Mouse (Mus musculus) lung, embryonic 16.5 days (tissue): Measurements from ENCODE around the gene Vmn1r85. TPM values are rescaled to one million over a fixed set of nuclear protein-coding genes. Genes with fewer than 3 reads are reported as not detected.
"Not testable (repeated sequence)": the region's sequence is repeated elsewhere in the genome, so short reads cannot be mapped to it uniquely, and the experiment has no call there.

Experiments
- ATAC-seq: fragments of 200-750 bp; cut with Nextera tagmentation; 2 replicates; pipeline ENCODE4 v1.8.0; 2017; ENCODE audit warnings: low read depth, mild to moderate bottlenecking, moderate library complexity
- H3K27ac ChIP-seq: fragments of 300-500 bp; sonication (generic); 2 replicates; pipeline ENCODE4 v1.5.1; 2014; ENCODE audit warnings: mild to moderate bottlenecking, control low read depth, low read length
- H3K27me3 ChIP-seq: fragments of 300-500 bp; sonication (generic); 2 replicates; pipeline ENCODE4 v1.6.1; 2014; ENCODE audit warnings: low read depth, low read length, mixed read lengths; ENCODE audit not compliant: control insufficient read depth, insufficient read depth
- H3K36me3 ChIP-seq: fragments of 300-500 bp; sonication (generic); 2 replicates; pipeline ENCODE4 v1.6.1; 2014; ENCODE audit warnings: low read length; ENCODE audit not compliant: control insufficient read depth, insufficient read depth
- H3K4me1 ChIP-seq: fragments of 300-500 bp; sonication (generic); replicated peaks from 2 replicates; pipeline ENCODE4 v1.6.1; 2014; ENCODE audit warnings: low read length, mixed read lengths; ENCODE audit not compliant: control insufficient read depth, insufficient read depth
- H3K4me2 ChIP-seq: fragments of 300-500 bp; sonication (generic); 2 replicates; pipeline ENCODE4 v1.6.1; 2014; ENCODE audit warnings: low read depth, low read length, control low read depth
- H3K4me3 ChIP-seq: fragments of 300-500 bp; sonication (generic); 2 replicates; pipeline ENCODE4 v1.5.1; 2014; ENCODE audit warnings: mild to moderate bottlenecking, low read length, control low read depth
- H3K9ac ChIP-seq: fragments of 300-500 bp; sonication (generic); 2 replicates; pipeline ENCODE4 v1.6.1; 2014; ENCODE audit warnings: low read length, control low read depth
- H3K9me3 ChIP-seq: fragments of 300-500 bp; sonication (generic); 2 replicates; pipeline ENCODE4 v1.6.1; 2016; ENCODE audit warnings: low read length; ENCODE audit not compliant: control insufficient read depth
- WGBS: fragments of 180-500 bp; shearing (Covaris S2); extraction: QIAGEN DNeasy Blood & Tissue Kit; methylation state at CpG from one replicate; pipeline ENCODE4 v1.1.7; 2014; 5-methylcytosine and 5-hydroxymethylcytosine counted together
- polyA plus RNA-seq: library from polyadenylated mRNA; unstranded; fragments of >200 nt; fragmentation: Nextera tagmentation; extraction: Ambion mirVana; gene quantifications from 2 replicates; pipeline ENCODE4 v1.2.1, GENCODE M21; 2015

Vmn1r85 gene
- not detected in 2 replicates for polyA plus RNA-seq

DNA sequence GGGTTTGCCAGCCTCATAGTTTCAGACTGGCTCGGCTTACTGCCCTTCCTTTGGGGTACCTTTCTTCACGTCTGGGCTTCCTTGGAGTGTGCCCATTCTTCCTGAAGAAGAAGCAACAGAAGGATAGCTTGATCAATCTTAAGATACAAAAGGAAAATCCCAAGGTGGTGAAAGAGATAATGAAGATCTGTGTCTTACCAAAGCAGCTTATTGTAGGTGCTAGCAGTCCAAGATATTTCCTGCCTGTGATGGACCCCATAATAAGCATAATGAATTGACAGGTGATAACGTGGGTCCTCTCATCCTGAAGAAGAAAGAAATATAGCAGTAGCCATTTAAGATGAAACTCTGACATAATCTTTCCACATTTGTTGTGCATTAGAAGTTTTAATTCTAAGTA is at the start of gene Vmn1r85:
TSS of gene Vmn1r85 (minus strand) at position 101 of the 400 bp plus-strand sequence.
- Histone ChIP-seq H3K36me3 (no peaks in the 10 kb centered on the region), H3K4me1 (no peaks in the 10 kb centered on the region), H3K4me3 (no peak within 1 kb of the TSS), H3K9ac (no peak within 1 kb of the TSS), H3K27me3 (no peaks in the 10 kb centered on the region), H3K27ac (no peak within 1 kb of the TSS), H3K4me2 (no peak within 1 kb of the TSS), H3K9me3 (no peaks in the 10 kb centered on the region)
- WGBS = 46% methylated on average over 3 of the region's 3 CpGs
- no peak for ATAC-seq

DNA sequence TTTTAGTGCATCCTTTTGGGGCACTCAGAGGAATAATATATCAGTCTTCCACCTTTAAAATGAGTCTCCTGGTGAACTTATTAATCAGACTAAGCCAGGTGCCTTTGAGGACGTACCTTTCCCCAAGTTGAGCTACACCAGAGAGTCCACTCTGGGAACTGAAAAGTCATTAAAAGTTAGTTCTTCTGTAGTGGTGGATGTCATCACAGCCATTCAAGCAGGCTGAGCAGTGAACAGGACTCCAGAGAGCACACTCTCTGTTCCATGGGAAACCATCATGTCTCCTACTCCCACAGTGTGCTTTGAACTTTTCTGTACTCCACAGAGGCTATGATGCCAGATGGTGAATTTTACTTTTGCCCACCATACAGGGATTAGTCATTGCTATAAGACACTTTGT is 45.1 kb upstream of the Vmn1r85 start, which contains the start of gene Vmn1r87:
TSS of gene Vmn1r87 (minus strand) at position 101 of the 400 bp plus-strand sequence.
- H3K4me1 ChIP-seq = no peaks in the 10 kb centered on the region
- WGBS = 63% methylated on average over 1 of the region's 1 CpGs
- no peaks in the 10 kb centered on the region for H3K9me3 ChIP-seq
- H3K27me3 ChIP-seq = no peaks in the 10 kb centered on the region
- no peak within 1 kb of the TSS for H3K9ac ChIP-seq
- no peak within 1 kb of the TSS for H3K4me3 ChIP-seq
- no peak within 1 kb of the TSS for H3K27ac ChIP-seq
- H3K36me3 ChIP-seq = no peaks in the 10 kb centered on the region
- ATAC-seq = no peak
- H3K4me2 ChIP-seq = no peak within 1 kb of the TSS

DNA sequence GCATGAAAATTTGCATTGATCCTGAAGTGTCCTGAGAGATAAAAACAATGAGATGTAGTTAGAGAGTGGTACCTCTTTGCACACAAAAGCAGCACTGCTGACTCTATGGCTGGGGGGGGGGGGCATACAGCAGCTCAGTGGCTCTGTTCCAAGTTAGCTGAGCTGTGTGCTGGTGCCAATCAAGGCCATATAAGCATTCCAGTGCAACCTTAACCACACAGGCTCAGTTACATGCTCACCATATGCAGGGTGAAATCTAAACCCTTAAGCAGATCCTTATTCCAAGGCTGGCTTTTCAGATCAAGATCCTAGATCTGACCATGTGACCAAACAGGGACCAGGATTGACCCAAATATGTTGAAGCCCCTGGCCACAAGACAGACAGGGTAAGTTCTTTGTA is 42.4 kb upstream of the Vmn1r85 start:
- Histone ChIP-seq H3K27ac (no peak overlapping the region), H3K4me3 (no peak overlapping the region), H3K27me3 (no peaks in the 10 kb centered on the region), H3K9me3 (no peaks in the 10 kb centered on the region), H3K36me3 (no peaks in the 10 kb centered on the region), H3K4me1 (no peaks in the 10 kb centered on the region), H3K4me2 (no peak overlapping the region), H3K9ac (no peak overlapping the region)
- ATAC-seq = no peak

DNA sequence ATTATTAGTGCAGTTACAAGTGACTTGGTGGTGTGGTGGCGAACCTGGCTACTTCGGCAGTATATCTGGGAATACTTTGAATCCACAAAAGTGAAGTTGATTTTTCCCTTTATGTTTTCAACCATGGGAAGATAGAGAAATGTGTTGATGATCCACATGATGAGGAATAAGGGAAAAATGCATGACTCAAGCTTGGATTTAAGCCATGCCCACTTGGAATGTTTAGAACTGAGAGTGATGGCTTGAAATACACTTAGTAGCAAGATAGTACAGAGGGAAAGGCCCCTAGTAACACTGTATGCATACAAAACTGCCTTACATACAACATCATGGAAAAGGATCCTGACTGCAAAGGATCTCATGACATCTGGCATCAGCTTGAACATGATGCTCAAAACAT is 36.9 kb upstream of the Vmn1r85 start:
- 88% methylated on average over 2 of the region's 2 CpGs for WGBS

DNA sequence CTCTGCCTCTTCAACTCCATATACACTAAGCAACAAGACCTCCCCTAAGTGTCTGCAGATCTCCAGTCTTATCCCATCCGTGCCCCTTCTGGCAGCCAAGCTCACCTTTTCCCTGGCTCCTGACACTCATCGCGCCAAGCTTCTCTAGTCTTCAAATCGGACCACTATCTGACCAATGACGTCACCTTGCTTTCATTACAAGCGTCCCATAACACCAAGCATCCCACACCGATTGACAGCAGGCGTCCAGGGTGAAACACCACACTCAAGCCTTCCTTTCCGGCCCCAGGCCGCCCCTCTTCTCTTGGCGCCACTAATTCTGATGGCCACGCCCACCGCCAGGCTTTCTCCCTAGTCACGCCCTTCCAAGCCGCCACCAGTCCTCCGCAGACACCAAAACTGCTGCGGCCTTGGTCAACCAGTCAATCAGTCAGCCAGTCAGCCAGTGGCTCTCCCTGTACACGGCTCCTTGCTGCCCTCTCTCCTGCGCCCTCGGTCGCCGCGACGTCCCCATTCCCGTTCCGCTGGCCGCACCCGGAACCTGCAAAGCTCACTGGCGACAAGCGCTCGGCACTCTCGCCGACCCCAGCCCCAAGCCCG is 28.7 kb upstream of the Vmn1r85 start:
- H3K27ac ChIP-seq, H3K9ac ChIP-seq: not testable (repeated sequence)

More for the DNA sequence above, 36.9 kb upstream of the Vmn1r85 start:
- Histone ChIP-seq H3K4me2 (no peak overlapping the region), H3K4me3 (no peak overlapping the region), H3K9me3 (no peaks in the 10 kb centered on the region), H3K36me3 (no peaks in the 10 kb centered on the region), H3K27ac (no peak overlapping the region), H3K4me1 (no peaks in the 10 kb centered on the region), H3K9ac (no peak overlapping the region), H3K27me3 (no peaks in the 10 kb centered on the region)
- no peak for ATAC-seq

DNA sequence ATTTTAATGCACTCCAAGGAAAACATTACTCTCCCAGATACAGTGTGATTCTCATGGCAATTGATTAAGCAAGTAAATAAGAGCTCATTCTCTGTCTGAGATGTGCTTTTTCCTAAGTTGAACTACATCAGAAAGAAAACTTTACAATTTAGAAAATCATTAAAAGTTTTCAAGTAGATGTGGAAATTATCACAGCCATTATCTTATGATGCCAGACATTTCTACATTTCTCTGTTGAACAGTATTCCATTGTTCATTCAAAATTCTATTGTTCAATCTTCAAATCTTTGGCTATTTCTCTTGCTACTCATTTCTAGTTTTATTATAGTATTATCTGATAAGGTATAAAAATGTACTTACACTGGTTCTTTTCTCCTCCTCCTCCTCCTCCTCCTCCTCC is 24.8 kb upstream of the Vmn1r85 start, which contains the start of gene Vmn1r86:
TSS of gene Vmn1r86 (minus strand) at position 101 of the 400 bp plus-strand sequence.
- no peak within 1 kb of the TSS for H3K9ac ChIP-seq
- no peak within 1 kb of the TSS for H3K27ac ChIP-seq
- no peaks in the 10 kb centered on the region for H3K36me3 ChIP-seq
- H3K4me3 ChIP-seq = no peak within 1 kb of the TSS
- no peaks in the 10 kb centered on the region for H3K9me3 ChIP-seq
- no peaks in the 10 kb centered on the region for H3K27me3 ChIP-seq
- ATAC-seq = no peak
- H3K4me1 ChIP-seq = no peaks in the 10 kb centered on the region
- no peak within 1 kb of the TSS for H3K4me2 ChIP-seq

More for the DNA sequence above, 28.7 kb upstream of the Vmn1r85 start:
- H3K27me3 ChIP-seq, H3K4me1 ChIP-seq, H3K36me3 ChIP-seq, H3K9me3 ChIP-seq: not testable (repeated sequence)
- peak overlapping the region; percentile 19 for H3K4me3 ChIP-seq
- 2% methylated on average over 15 of the region's 34 CpGs for WGBS
- peak overlapping the region; percentile 42 for H3K4me2 ChIP-seq
- peak; percentile 71 for ATAC-seq

DNA sequence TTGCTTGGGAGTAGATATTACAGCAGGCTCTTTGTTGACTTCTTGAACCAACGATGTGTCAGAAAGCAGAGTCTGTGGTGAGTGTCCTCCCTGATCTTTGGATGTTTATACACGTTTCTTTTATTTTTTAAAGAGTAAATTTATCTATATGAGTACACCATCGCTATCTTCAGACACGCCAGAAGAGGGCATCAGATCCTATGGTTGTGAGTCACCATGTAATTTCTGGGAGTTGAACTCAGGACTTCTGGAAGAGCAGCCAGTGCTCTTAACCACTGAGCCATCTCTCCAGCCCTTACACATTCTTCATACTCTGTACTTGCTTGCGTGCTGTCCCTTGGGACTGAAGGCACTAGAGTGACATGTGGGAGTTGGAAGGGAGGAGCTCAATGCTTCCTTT is 22.7 kb downstream of the Vmn1r85 start:
- no peak overlapping the region for H3K4me2 ChIP-seq
- no peak overlapping the region for H3K9ac ChIP-seq
- H3K36me3 ChIP-seq = no peaks in the 10 kb centered on the region
- no peak overlapping the region for H3K27ac ChIP-seq
- 50% methylated on average over 5 of the region's 5 CpGs for WGBS
- no peak overlapping the region for H3K4me3 ChIP-seq
- H3K9me3 ChIP-seq = no peaks in the 10 kb centered on the region
- ATAC-seq = no peak
- H3K4me1 ChIP-seq = no peaks in the 10 kb centered on the region
- no peaks in the 10 kb centered on the region for H3K27me3 ChIP-seq

DNA sequence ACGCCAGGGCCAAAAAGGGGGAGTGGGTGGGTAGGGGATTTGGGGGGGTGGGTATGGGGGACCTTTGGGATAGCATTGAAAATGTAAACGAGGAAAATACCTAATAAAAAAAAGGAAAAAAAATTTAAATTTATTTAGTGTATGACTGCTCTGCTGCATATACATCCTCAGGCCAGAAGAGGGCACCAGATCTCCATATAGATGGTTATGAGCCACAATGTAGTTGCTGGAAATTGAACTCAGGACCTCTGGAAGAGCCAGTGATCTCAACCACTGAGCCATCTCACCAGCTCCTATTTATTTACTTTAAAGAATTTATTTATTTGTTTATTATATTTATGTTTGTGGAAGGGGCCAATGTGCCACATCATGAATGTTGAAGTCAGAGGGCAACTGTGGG is 31.6 kb downstream of the Vmn1r85 start:
- H3K4me3 ChIP-seq, H3K27ac ChIP-seq, ATAC-seq, H3K27me3 ChIP-seq, H3K9ac ChIP-seq, H3K9me3 ChIP-seq, H3K4me2 ChIP-seq, H3K4me1 ChIP-seq, H3K36me3 ChIP-seq: not testable (repeated sequence)
- 50% methylated on average over 2 of the region's 2 CpGs for WGBS

DNA sequence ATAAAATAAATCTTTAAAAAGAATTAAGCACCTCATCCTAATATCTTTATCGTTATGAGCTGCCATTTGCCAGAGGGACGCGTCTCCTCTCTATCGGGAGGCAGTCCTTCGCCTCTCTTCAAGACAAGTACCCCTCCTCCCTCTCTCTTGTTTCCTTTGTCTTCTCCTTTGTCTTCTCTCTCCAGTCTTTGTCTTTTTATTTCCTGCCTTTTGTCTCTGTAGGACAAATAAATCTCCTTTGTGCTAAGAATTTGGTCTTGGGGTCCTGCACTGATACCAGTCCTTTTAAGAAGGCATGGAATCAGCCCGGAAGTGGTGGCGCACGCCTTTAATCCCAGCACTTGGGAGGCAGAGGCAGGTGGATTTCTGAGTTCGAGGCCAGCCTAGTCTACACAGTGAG is 35.4 kb downstream of the Vmn1r85 start:
- H3K9ac ChIP-seq = no peak overlapping the region
- no peak for ATAC-seq
- no peaks in the 10 kb centered on the region for H3K27me3 ChIP-seq
- no peak overlapping the region for H3K4me2 ChIP-seq
- no peaks in the 10 kb centered on the region for H3K4me1 ChIP-seq
- H3K36me3 ChIP-seq = no peaks in the 10 kb centered on the region
- H3K9me3 ChIP-seq = no peaks in the 10 kb centered on the region
- WGBS = 92% methylated on average over 9 of the region's 9 CpGs
- H3K4me3 ChIP-seq = no peak overlapping the region
- H3K27ac ChIP-seq = no peak overlapping the region
